Mouse (Mus musculus) CH12.LX (cell line): ENCODE data around the gene Npw.

Experiments used
- CHD2 ChIP-seq: IDR thresholded peaks from 2 replicates; pipeline ENCODE4 v1.6.1; 2011; ENCODE audit warnings: low read length, improper control_type of control experiment
- CTCF ChIP-seq, 2 experiments: IDR thresholded peaks in 1 of 2; conservative IDR thresholded peaks in 1 of 2; 2 replicates each; pipeline ENCODE4 v1.5.1; 2011 to 2012; ENCODE audit warnings: low read depth in 2 of 2, low read length in 2 of 2, improper control_type of control experiment in 1 of 2, inconsistent platforms in 1 of 2, mild to moderate bottlenecking in 1 of 2, moderate library complexity in 1 of 2
- E2F4 ChIP-seq: IDR thresholded peaks from 2 replicates; pipeline ENCODE4 v1.6.1; 2011; ENCODE audit warnings: low read depth, low read length, improper control_type of control experiment; ENCODE audit not compliant: insufficient replicate concordance
- EP300 ChIP-seq: IDR thresholded peaks from 2 replicates; pipeline ENCODE4 v1.6.1; 2011; ENCODE audit warnings: low read length, improper control_type of control experiment
- JUN ChIP-seq: IDR thresholded peaks from 2 replicates; pipeline ENCODE4 v1.6.1; 2011; ENCODE audit warnings: low read depth, mild to moderate bottlenecking, low read length, improper control_type of control experiment, moderate library complexity; ENCODE audit not compliant: insufficient read depth
- MAX ChIP-seq: IDR thresholded peaks from 2 replicates; pipeline ENCODE4 v1.6.1; 2011; ENCODE audit warnings: low read length, improper control_type of control experiment
- POLR2A ChIP-seq: IDR thresholded peaks from 2 replicates; pipeline ENCODE4 v1.6.1; 2011; ENCODE audit warnings: low read depth, mild to moderate bottlenecking, improper control_type of control experiment, low read length
- POLR2AphosphoS2 ChIP-seq: IDR thresholded peaks from 2 replicates; pipeline ENCODE4 v1.6.1; 2011; ENCODE audit warnings: low read depth, low read length, improper control_type of control experiment
- USF1 ChIP-seq: IDR thresholded peaks from 2 replicates; pipeline ENCODE4 v1.6.1; 2014; ENCODE audit warnings: low read depth, mild to moderate bottlenecking, inconsistent platforms, low read length, improper control_type of control experiment

DNA sequence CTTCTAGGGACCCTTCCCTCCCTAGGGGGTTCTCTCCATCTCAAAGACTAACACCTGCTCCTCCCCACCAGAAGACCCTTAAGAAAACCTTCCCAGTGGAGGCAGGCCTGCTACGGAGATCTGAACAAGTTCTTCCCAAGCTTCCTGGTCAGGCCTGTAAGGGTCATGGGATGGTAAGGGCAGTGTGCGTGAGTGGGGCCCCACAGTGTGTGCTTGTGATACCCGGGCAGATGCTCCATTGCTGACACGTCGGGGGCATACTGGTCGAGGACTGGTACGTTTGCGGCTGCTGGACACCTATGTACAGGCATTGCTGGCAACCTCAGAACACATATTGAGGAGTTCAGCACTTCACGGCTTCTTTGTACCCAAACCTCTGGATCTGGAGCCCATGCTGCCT lies 40.5 kb upstream of the Npw start:
- no peak; the same call in 1 of the 2 replicates for TF ChIP-seq POLR2AphosphoS2
- no peak for TF ChIP-seq USF1
- TF ChIP-seq MAX = no peak
- TF ChIP-seq CTCF (conservative IDR thresholded peaks at IDR 0.05 in 1 of 2, IDR thresholded peaks at IDR 0.05 in 1 of 2; ENCODE audit: low read depth in 2 of 2, low read length in 2 of 2) = no peak
- TF ChIP-seq E2F4 = no peak
- no peak for TF ChIP-seq JUN
- TF ChIP-seq POLR2A = no peak
- no peak for TF ChIP-seq CHD2
- TF ChIP-seq EP300 = no peak
